Mouse (Mus musculus): Measurements from ENCODE around the gene Hnrnph3. TPM values are rescaled to one million over a fixed set of nuclear protein-coding genes. Genes with fewer than 3 reads are reported as not detected.

Hnrnph3 gene
- polyA plus RNA-seq, 1 experiment from 2014 or later = 21.7 TPM

GRCm38 (mm10) chr10:63014168-63014567 is 9.8 kb downstream of the Hnrnph3 start:
- Histone ChIP-seq H3K36me3 (replicated peaks) (peaks cover 79% of the 10 kb centered on the region), H3K27ac (replicated peaks) (no peak overlapping the region), H3K4me2 (no peak overlapping the region), H3K4me3 (replicated peaks) (no peak overlapping the region), H3K27me3 (no peaks in the 10 kb centered on the region), H3K4me1 (replicated peaks) (peaks cover 5% of the 10 kb centered on the region; the same call in 1 of the 2 replicates), H3K9me3 (replicated peaks) (no peaks in the 10 kb centered on the region), H3K9ac (no peak overlapping the region)
- ATAC-seq (ENCODE audit: insufficient read depth) = no peak
- 86% methylated on average over 9 of the region's 9 CpGs for WGBS (ENCODE audit: insufficient replicate concordance)

- H3K9ac ChIP-seq = no peak overlapping the region
- no peaks in the 10 kb centered on the region for H3K9me3 ChIP-seq (replicated peaks)
- 40% methylated on average over 3 of the region's 3 CpGs for WGBS (ENCODE audit: insufficient replicate concordance)
- peaks cover 80% of the 10 kb centered on the region for H3K36me3 ChIP-seq (replicated peaks)
- ATAC-seq (ENCODE audit: insufficient read depth) = no peak
- no peaks in the 10 kb centered on the region for H3K27me3 ChIP-seq
- H3K4me3 ChIP-seq (replicated peaks) = no peak overlapping the region
- H3K4me2 ChIP-seq = no peak overlapping the region
- peaks cover 5% of the 10 kb centered on the region; the same call in 1 of the 2 replicates for H3K4me1 ChIP-seq (replicated peaks)
- no peak overlapping the region for H3K27ac ChIP-seq (replicated peaks)
These were observed 10.5 kb downstream of the Hnrnph3 start for GRCm38 (mm10) chr10:63013476-63013875.

DNA sequence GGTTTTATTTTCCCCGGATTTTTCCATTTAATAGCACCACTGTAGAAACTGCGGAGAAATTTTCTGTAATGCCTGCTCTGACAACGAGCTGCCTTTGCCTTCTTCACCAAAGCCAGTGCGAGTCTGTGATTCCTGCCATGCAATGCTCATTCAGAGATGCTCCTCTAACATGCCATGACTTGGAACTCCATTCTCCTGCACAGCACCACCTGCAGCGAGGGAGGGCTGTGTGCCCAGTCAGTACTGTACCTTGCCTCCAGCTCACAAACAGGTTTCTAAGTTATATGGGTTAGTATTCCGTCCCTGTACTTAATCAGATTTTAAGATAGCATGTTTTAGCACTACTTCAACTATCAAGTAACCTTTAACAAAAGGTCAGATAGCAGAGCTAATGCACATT is 12.5 kb downstream of the Hnrnph3 start:
- H3K36me3 ChIP-seq (replicated peaks) = peaks cover 66% of the 10 kb centered on the region
- no peak overlapping the region for H3K4me3 ChIP-seq (replicated peaks)
- H3K9me3 ChIP-seq (replicated peaks) = no peaks in the 10 kb centered on the region
- no peak overlapping the region for H3K9ac ChIP-seq
- no peak overlapping the region for H3K27ac ChIP-seq (replicated peaks)
- ATAC-seq (ENCODE audit: insufficient read depth) = no peak
- H3K27me3 ChIP-seq = no peaks in the 10 kb centered on the region
- no peak overlapping the region for H3K4me2 ChIP-seq
- 80% methylated on average over 6 of the region's 6 CpGs for WGBS (ENCODE audit: insufficient replicate concordance)
- peaks cover 5% of the 10 kb centered on the region; the same call in 1 of the 2 replicates for H3K4me1 ChIP-seq (replicated peaks)

DNA sequence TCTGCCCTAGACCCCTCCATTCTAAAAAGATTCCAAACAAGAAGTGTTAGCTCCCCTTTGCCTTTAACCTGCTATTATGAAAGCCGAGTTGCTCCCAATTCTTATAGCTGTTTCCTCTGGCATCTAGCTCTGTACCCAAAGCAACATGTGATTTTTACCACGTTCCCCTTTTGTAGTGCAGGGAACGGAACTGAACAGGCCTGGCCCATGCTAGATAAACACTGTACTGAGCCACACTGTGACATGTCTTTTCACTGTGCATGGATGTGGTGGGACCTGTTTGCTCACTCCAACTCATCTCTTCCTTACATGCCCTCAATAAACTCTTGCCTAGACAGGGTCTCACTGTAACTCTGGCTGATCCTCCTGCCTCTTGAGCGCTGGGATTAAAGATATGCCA is 13.7 kb downstream of the Hnrnph3 start:
- ATAC-seq (ENCODE audit: insufficient read depth) = no peak
- H3K4me1 ChIP-seq (replicated peaks) = peaks cover 5% of the 10 kb centered on the region; the same call in 1 of the 2 replicates
- no peak overlapping the region for H3K4me2 ChIP-seq
- H3K9me3 ChIP-seq (replicated peaks) = no peaks in the 10 kb centered on the region
- no peak overlapping the region for H3K27ac ChIP-seq (replicated peaks)
- no peak overlapping the region for H3K9ac ChIP-seq
- 31% methylated on average over 4 of the region's 4 CpGs for WGBS (ENCODE audit: insufficient replicate concordance)
- H3K36me3 ChIP-seq (replicated peaks) = peaks cover 54% of the 10 kb centered on the region
- no peaks in the 10 kb centered on the region for H3K27me3 ChIP-seq
- H3K4me3 ChIP-seq (replicated peaks) = no peak overlapping the region

DNA sequence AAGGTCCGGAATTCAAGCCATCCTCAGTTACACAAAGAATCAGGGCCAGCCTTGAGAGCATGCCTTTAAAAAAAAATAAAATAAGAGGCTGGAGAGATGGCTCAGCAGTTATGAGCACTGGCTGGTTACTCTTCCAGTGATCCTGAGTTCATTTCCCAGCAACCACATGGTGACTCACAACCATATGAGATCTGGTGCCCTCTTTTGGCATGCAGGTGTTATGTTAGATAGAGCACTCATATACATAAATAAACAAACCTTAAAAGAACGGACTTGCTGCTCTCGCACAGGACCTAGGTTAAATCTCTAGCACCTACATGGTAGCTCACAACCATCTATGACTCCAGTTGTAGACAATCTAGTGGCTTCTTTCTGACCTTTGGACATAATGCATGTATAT is 15.8 kb downstream of the Hnrnph3 start:
- Histone ChIP-seq H3K4me1 (replicated peaks) (peaks cover 5% of the 10 kb centered on the region; the same call in 1 of the 2 replicates), H3K4me2 (no peak overlapping the region), H3K9ac (no peak overlapping the region), H3K9me3 (replicated peaks) (no peaks in the 10 kb centered on the region), H3K27ac (replicated peaks) (no peak overlapping the region), H3K36me3 (replicated peaks) (peaks cover 42% of the 10 kb centered on the region), H3K27me3 (no peaks in the 10 kb centered on the region), H3K4me3 (replicated peaks) (no peak overlapping the region)
- WGBS (ENCODE audit: insufficient replicate concordance) = 69% methylated on average over 3 of the region's 3 CpGs
- no peak for ATAC-seq (ENCODE audit: insufficient read depth)

- no peak for ATAC-seq (ENCODE audit: insufficient read depth)
- peaks cover 7% of the 10 kb centered on the region; the same call in 1 of the 2 replicates for H3K36me3 ChIP-seq (replicated peaks)
- no peaks in the 10 kb centered on the region for H3K27me3 ChIP-seq
- peaks cover 13% of the 10 kb centered on the region; the same call in 1 of the 2 replicates for H3K4me1 ChIP-seq (replicated peaks)
- no peak overlapping the region for H3K4me2 ChIP-seq
- H3K4me3 ChIP-seq (replicated peaks) = no peak overlapping the region
- H3K9me3 ChIP-seq (replicated peaks) = no peaks in the 10 kb centered on the region
- whole genome bisulfite sequencing (ENCODE audit: insufficient replicate concordance) = 79% methylated on average over 9 of the region's 9 CpGs
- H3K9ac ChIP-seq = no peak overlapping the region
- no peak overlapping the region for H3K27ac ChIP-seq (replicated peaks)
These were observed 19.5 kb downstream of the Hnrnph3 start for GRCm38 (mm10) chr10:63004556-63004955.

- H3K9ac ChIP-seq = no peak overlapping the region
- WGBS (ENCODE audit: insufficient replicate concordance) = 64% methylated on average over 9 of the region's 9 CpGs
- H3K27me3 ChIP-seq = no peaks in the 10 kb centered on the region
- no peak overlapping the region for H3K27ac ChIP-seq (replicated peaks)
- peaks cover 13% of the 10 kb centered on the region; the same call in 1 of the 2 replicates for H3K4me1 ChIP-seq (replicated peaks)
- ATAC-seq (ENCODE audit: insufficient read depth) = no peak
- H3K9me3 ChIP-seq (replicated peaks) = no peaks in the 10 kb centered on the region
- no peak overlapping the region for H3K4me3 ChIP-seq (replicated peaks)
- no peak overlapping the region for H3K4me2 ChIP-seq
- 0 out of 2 replicates have a peak, but pooled peaks cover 3% of the 10 kb centered on the region for H3K36me3 ChIP-seq (replicated peaks)
These were observed 20.8 kb downstream of the Hnrnph3 start for GRCm38 (mm10) chr10:63003252-63003651.

DNA sequence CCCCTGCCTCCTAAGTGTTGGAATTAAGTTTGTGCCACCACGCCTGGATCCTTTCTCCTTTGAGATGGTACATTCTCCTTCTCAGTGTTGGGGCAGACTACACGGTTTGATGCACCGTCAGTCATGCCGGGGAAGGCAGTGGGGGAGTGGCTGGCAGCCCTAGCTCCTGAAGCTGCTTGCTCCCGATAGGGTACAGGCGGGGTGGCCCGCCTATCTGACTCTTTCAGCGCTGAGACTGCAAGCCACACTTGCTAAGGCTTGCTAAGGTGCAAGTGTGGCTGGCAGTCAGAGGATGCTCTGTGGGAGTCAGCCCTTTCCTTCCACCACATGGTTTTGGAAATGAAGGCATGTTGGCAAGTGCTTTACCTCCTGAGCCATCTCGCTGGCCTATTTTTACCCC is 23.4 kb downstream of the Hnrnph3 start:
- H3K27me3 ChIP-seq = no peaks in the 10 kb centered on the region
- no peak overlapping the region for H3K4me2 ChIP-seq
- H3K36me3 ChIP-seq (replicated peaks) = 0 out of 2 replicates have a peak, but pooled peaks cover 3% of the 10 kb centered on the region
- H3K27ac ChIP-seq (replicated peaks) = no peak overlapping the region
- peaks cover 13% of the 10 kb centered on the region; the same call in 1 of the 2 replicates for H3K4me1 ChIP-seq (replicated peaks)
- no peak overlapping the region for H3K9ac ChIP-seq
- no peaks in the 10 kb centered on the region for H3K9me3 ChIP-seq (replicated peaks)
- WGBS (ENCODE audit: insufficient replicate concordance) = 39% methylated on average over 9 of the region's 9 CpGs
- peak; percentile 82 for ATAC-seq (ENCODE audit: insufficient read depth)
- H3K4me3 ChIP-seq (replicated peaks) = no peak overlapping the region

DNA sequence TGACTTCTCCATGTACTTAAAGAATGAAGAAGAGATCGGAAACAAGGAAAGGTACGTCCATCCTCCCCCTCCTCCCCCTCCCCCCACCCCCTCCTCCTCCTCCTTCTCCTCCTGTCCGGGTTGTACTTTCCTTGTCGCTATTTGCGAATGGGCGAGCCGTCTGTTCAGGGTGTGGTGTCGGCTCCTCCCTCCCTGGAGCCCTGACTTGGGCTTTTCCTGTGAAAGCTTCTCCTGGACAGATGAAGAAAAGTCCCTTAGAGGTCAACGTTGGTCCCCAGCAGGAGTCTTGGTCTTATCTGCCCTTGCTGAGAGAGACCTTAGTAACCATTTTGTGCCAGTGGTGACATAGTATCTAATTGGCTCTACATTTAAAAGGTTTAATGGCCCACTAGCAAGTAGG is 30.0 kb downstream of the Hnrnph3 start:
- no peak for ATAC-seq (ENCODE audit: insufficient read depth)
- Histone ChIP-seq H3K9ac (no peak overlapping the region), H3K27me3 (no peaks in the 10 kb centered on the region), H3K4me2 (no peak overlapping the region), H3K4me3 (replicated peaks) (no peak overlapping the region), H3K27ac (replicated peaks) (no peak overlapping the region), H3K36me3 (replicated peaks) (no peaks in the 10 kb centered on the region; the same call in 1 of the 2 replicates), H3K9me3 (replicated peaks) (no peaks in the 10 kb centered on the region), H3K4me1 (replicated peaks) (no peaks in the 10 kb centered on the region)
- WGBS (ENCODE audit: insufficient replicate concordance) = 66% methylated on average over 8 of the region's 9 CpGs

- H3K4me1 ChIP-seq (replicated peaks) = no peaks in the 10 kb centered on the region
- H3K36me3 ChIP-seq (replicated peaks) = no peaks in the 10 kb centered on the region; the same call in 1 of the 2 replicates
- 84% methylated on average over 15 of the region's 15 CpGs for WGBS (ENCODE audit: insufficient replicate concordance)
- no peak overlapping the region for H3K4me3 ChIP-seq (replicated peaks)
- no peak overlapping the region for H3K27ac ChIP-seq (replicated peaks)
- no peaks in the 10 kb centered on the region for H3K9me3 ChIP-seq (replicated peaks)
- no peak overlapping the region for H3K9ac ChIP-seq
- no peak for ATAC-seq (ENCODE audit: insufficient read depth)
- no peak overlapping the region for H3K4me2 ChIP-seq
- no peaks in the 10 kb centered on the region for H3K27me3 ChIP-seq
These were observed 33.4 kb downstream of the Hnrnph3 start for GRCm38 (mm10) chr10:62990636-62991035.

DNA sequence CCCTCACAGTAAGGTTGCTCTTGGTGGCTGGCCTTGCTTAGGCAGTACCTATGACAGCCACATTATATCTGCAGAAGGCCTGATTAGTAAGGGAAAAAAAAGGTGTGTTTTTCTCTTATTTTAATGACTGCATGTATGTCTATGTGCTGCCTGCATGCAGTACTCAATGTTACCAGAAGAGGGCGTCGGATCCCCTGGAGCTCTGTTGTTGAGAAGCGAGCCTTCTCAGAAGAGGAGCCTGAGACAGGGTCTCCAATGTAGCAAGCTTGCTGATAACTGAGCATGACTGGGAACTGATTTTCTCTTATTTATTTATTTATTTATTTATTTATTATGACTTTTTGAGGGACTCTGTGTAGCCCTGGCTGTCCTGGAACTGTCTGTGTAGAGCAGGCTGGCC is 36.7 kb downstream of the Hnrnph3 start:
- no peak overlapping the region for H3K9ac ChIP-seq
- H3K27ac ChIP-seq (replicated peaks) = no peak overlapping the region
- WGBS (ENCODE audit: insufficient replicate concordance) = 19% methylated on average over 3 of the region's 3 CpGs

DNA sequence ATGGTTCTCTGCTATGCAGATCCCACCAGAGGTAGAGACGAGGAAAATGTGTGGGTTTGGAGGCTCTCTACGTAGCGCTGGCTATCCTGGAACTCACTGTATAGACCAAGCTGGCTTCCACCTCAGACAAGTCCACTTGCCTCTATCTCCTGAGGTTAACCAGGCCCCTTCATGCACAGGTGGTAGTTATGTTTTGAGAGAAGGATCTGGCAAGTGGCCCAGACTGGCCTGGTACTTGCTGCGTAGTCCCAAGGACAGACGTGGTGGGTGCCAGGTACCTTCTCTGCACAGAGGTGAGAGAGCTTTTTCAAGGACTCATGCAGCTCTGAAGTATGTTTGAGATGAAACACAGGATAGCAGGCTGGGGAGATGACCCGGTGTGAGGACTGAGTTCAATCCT is 39.5 kb downstream of the Hnrnph3 start:
- Histone ChIP-seq H3K4me3 (replicated peaks) (no peak overlapping the region), H3K4me2 (no peak overlapping the region), H3K36me3 (replicated peaks) (no peaks in the 10 kb centered on the region), H3K27me3 (0 out of 2 replicates have a peak, but pooled peaks cover 4% of the 10 kb centered on the region), H3K4me1 (replicated peaks) (peaks cover 16% of the 10 kb centered on the region), H3K27ac (replicated peaks) (no peak overlapping the region), H3K9ac (no peak overlapping the region), H3K9me3 (replicated peaks) (no peaks in the 10 kb centered on the region)
- no peak for ATAC-seq (ENCODE audit: insufficient read depth)
- WGBS (ENCODE audit: insufficient replicate concordance) = 78% methylated on average over 6 of the region's 6 CpGs

More for the DNA sequence above, 36.7 kb downstream of the Hnrnph3 start:
- H3K27me3 ChIP-seq = no peaks in the 10 kb centered on the region
- no peak for ATAC-seq (ENCODE audit: insufficient read depth)
- no peaks in the 10 kb centered on the region for H3K4me1 ChIP-seq (replicated peaks)
- no peak overlapping the region for H3K4me3 ChIP-seq (replicated peaks)
- no peak overlapping the region for H3K4me2 ChIP-seq
- H3K36me3 ChIP-seq (replicated peaks) = no peaks in the 10 kb centered on the region
- H3K9me3 ChIP-seq (replicated peaks) = no peaks in the 10 kb centered on the region
